Mouse (Mus musculus) limb, embryonic 15.5 days (tissue): ENCODE measurements at regions not wholly inside any gene's neighbourhood (a gene's known extent, or its start where the extent isn't known, plus 50 kb on each side); places are given as distances from the start of the nearest gene placed in this dataset.

Experiments used
- ATAC-seq: fragments of 200-750 bp; cut with Nextera tagmentation; 2 replicates; pipeline ENCODE4 v1.8.0; 2017; ENCODE audit warnings: low read depth, moderate TSS enrichment; ENCODE audit not compliant: insufficient number of reproducible peaks, low FRiP score, low TSS enrichment
- H3K27ac ChIP-seq: fragments of 300-500 bp; sonication (generic); 2 replicates; pipeline ENCODE4 v1.5.1; 2015; ENCODE audit warnings: moderate library complexity, mild to moderate bottlenecking, inconsistent platforms
- H3K27me3 ChIP-seq: fragments of 300-500 bp; sonication (generic); 2 replicates; pipeline ENCODE4 v1.6.1; 2015; ENCODE audit warnings: inconsistent platforms
- H3K36me3 ChIP-seq: fragments of 300-500 bp; sonication (generic); 2 replicates; pipeline ENCODE4 v1.6.1; 2015; ENCODE audit warnings: inconsistent platforms
- H3K4me1 ChIP-seq: fragments of 300-500 bp; sonication (generic); 2 replicates; pipeline ENCODE4 v1.6.1; 2015; ENCODE audit warnings: inconsistent platforms
- H3K4me2 ChIP-seq: fragments of 300-500 bp; sonication (generic); 2 replicates; pipeline ENCODE4 v1.6.1; 2015; ENCODE audit warnings: mild to moderate bottlenecking, inconsistent platforms
- H3K4me3 ChIP-seq: fragments of 300-500 bp; sonication (generic); 2 replicates; pipeline ENCODE4 v1.5.1; 2015; ENCODE audit warnings: mild to moderate bottlenecking, inconsistent platforms
- H3K9ac ChIP-seq: fragments of 300-500 bp; sonication (generic); 2 replicates; pipeline ENCODE4 v1.6.1; 2015; ENCODE audit warnings: inconsistent platforms
- H3K9me3 ChIP-seq: fragments of 300-500 bp; sonication (generic); 2 replicates; pipeline ENCODE4 v1.6.1; 2016; ENCODE audit warnings: inconsistent platforms
- WGBS: fragments of 180-500 bp; shearing (Covaris S2); methylation state at CpG from one replicate; pipeline ENCODE4 v1.1.7; 2015; 5-methylcytosine and 5-hydroxymethylcytosine counted together

- H3K4me1 ChIP-seq, result no peaks in the 10 kb centered on the region
- H3K4me3 ChIP-seq, result no peak overlapping the region
- H3K27ac ChIP-seq, result no peak overlapping the region
- no peaks in the 10 kb centered on the region for H3K9me3 ChIP-seq
- H3K4me2 ChIP-seq, result no peak overlapping the region
- no peak for ATAC-seq
- WGBS, result 64% methylated on average over 12 of the region's 12 CpGs
- H3K9ac ChIP-seq, result no peak overlapping the region
- H3K36me3 ChIP-seq, result no peaks in the 10 kb centered on the region
- H3K27me3 ChIP-seq, result no peaks in the 10 kb centered on the region
Measured at GRCm38 (mm10) chr12:25167504-25168212, 70.7 kb upstream of the Id2 start.

DNA sequence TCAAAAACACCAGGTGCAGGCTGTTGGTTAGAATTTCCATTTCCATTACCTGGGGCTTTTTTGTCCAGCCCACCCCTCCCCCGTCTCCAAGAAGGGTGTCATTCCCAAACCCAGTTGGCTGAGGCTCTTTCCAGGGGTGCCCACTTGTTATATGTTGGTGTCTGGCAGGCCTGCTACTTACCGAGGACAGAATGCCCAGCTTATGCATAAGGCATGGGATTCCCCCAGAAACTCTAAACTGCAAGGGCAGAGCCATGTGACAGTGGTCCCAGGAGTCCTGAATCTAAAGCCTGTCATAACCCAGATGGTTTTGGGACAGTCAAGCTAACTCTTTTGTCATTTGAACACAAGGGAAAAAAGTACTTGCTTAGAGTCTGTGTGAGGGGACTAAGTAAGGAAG, 69.6 kb upstream of the Id2 start:
- no peak for ATAC-seq
- H3K27ac ChIP-seq, result no peak overlapping the region

GRCm38 (mm10) chr12:25165650-25166049, 68.7 kb upstream of the Id2 start:
- H3K4me1 ChIP-seq, result 0 out of 2 replicates have a peak, but pooled peaks cover 4% of the 10 kb centered on the region
- 76% methylated on average over 3 of the region's 3 CpGs for WGBS
- ATAC-seq, result no peak
- H3K27me3 ChIP-seq, result no peaks in the 10 kb centered on the region
- H3K36me3 ChIP-seq, result no peaks in the 10 kb centered on the region
- H3K4me2 ChIP-seq, result no peak overlapping the region
- H3K27ac ChIP-seq, result no peak overlapping the region
- H3K9ac ChIP-seq, result no peak overlapping the region
- no peaks in the 10 kb centered on the region for H3K9me3 ChIP-seq
- H3K4me3 ChIP-seq, result no peak overlapping the region

More for the DNA sequence above, 69.6 kb upstream of the Id2 start:
- Histone ChIP-seq H3K36me3 (no peaks in the 10 kb centered on the region), H3K4me2 (no peak overlapping the region), H3K4me1 (0 out of 2 replicates have a peak, but pooled peaks cover 4% of the 10 kb centered on the region), H3K9ac (no peak overlapping the region), H3K4me3 (no peak overlapping the region), H3K27me3 (no peaks in the 10 kb centered on the region), H3K9me3 (no peaks in the 10 kb centered on the region)
- 67% methylated on average over 2 of the region's 2 CpGs for WGBS

- Histone ChIP-seq H3K4me3 (no peak overlapping the region), H3K9me3 (no peaks in the 10 kb centered on the region), H3K4me1 (0 out of 2 replicates have a peak, but pooled peaks cover 4% of the 10 kb centered on the region), H3K27ac (no peak overlapping the region), H3K9ac (no peak overlapping the region), H3K27me3 (no peaks in the 10 kb centered on the region), H3K36me3 (no peaks in the 10 kb centered on the region), H3K4me2 (no peak overlapping the region)
- 68% methylated on average over 1 of the region's 1 CpGs for WGBS
- no peak for ATAC-seq
Measured at GRCm38 (mm10) chr12:25164724-25165123, 67.8 kb upstream of the Id2 start.

DNA sequence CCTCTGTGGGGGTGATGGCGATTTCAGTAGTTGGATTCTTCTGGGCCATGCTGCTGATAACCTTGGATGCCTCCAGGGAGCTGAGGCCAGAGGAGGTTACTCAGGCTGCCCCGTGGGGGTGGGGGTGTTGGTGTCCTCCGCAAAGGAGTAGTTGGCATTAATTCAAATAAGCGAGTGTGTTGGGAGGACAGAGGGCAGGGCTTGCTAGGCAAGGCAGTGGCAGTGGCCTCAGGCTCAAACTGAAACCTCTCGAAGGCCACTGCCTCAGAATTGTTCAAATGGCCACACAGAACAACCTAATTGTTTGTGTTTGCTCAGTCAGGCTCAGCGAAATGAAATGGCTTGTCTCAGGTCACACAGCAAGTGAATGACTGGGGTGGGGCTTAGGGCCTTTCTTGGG, 66.6 kb upstream of the Id2 start:
- no peaks in the 10 kb centered on the region for H3K9me3 ChIP-seq
- no peaks in the 10 kb centered on the region for H3K27me3 ChIP-seq
- ATAC-seq, result no peak

GRCm38 (mm10) chr12:25162843-25163242, 65.9 kb upstream of the Id2 start:
- Histone ChIP-seq H3K36me3 (no peaks in the 10 kb centered on the region), H3K9ac (no peak overlapping the region), H3K9me3 (no peaks in the 10 kb centered on the region), H3K27ac (no peak overlapping the region), H3K4me2 (no peak overlapping the region), H3K4me1 (peaks cover 4% of the 10 kb centered on the region; the same call in 1 of the 2 replicates), H3K4me3 (no peak overlapping the region), H3K27me3 (no peaks in the 10 kb centered on the region)
- WGBS, result 85% methylated on average over 6 of the region's 6 CpGs
- ATAC-seq, result no peak

More for the DNA sequence above, 66.6 kb upstream of the Id2 start:
- Histone ChIP-seq H3K4me1 (peaks cover 4% of the 10 kb centered on the region; the same call in 1 of the 2 replicates), H3K4me2 (no peak overlapping the region), H3K36me3 (no peaks in the 10 kb centered on the region), H3K27ac (no peak overlapping the region), H3K4me3 (no peak overlapping the region), H3K9ac (no peak overlapping the region)
- WGBS, result 45% methylated on average over 6 of the region's 6 CpGs

- 73% methylated on average over 6 of the region's 6 CpGs for WGBS
- peaks cover 4% of the 10 kb centered on the region; the same call in 1 of the 2 replicates for H3K4me1 ChIP-seq
Measured at GRCm38 (mm10) chr12:25161939-25162338, 65.0 kb upstream of the Id2 start.

GRCm38 (mm10) chr12:25160990-25161843, 64.3 kb upstream of the Id2 start:
- H3K9me3 ChIP-seq, result no peaks in the 10 kb centered on the region
- peaks cover 4% of the 10 kb centered on the region; the same call in 1 of the 2 replicates for H3K4me1 ChIP-seq
- H3K36me3 ChIP-seq, result no peaks in the 10 kb centered on the region
- WGBS, result 61% methylated on average over 15 of the region's 15 CpGs
- H3K27ac ChIP-seq, result no peak overlapping the region
- H3K4me3 ChIP-seq, result no peak overlapping the region
- H3K9ac ChIP-seq, result no peak overlapping the region
- no peaks in the 10 kb centered on the region for H3K27me3 ChIP-seq
- no peak for ATAC-seq
- H3K4me2 ChIP-seq, result no peak overlapping the region

More at GRCm38 (mm10) chr12:25161939-25162338, 65.0 kb upstream of the Id2 start:
- Histone ChIP-seq H3K4me2 (no peak overlapping the region), H3K4me3 (no peak overlapping the region), H3K27ac (no peak overlapping the region), H3K27me3 (no peaks in the 10 kb centered on the region), H3K36me3 (no peaks in the 10 kb centered on the region), H3K9me3 (no peaks in the 10 kb centered on the region), H3K9ac (no peak overlapping the region)
- no peak for ATAC-seq

GRCm38 (mm10) chr12:25159091-25159490, 62.2 kb upstream of the Id2 start:
- no peak overlapping the region for H3K4me3 ChIP-seq
- 83% methylated on average over 6 of the region's 6 CpGs for WGBS
- H3K9ac ChIP-seq, result no peak overlapping the region
- H3K4me1 ChIP-seq, result peaks cover 4% of the 10 kb centered on the region; the same call in 1 of the 2 replicates
- H3K27ac ChIP-seq, result no peak overlapping the region
- no peaks in the 10 kb centered on the region for H3K9me3 ChIP-seq
- H3K27me3 ChIP-seq, result no peaks in the 10 kb centered on the region
- H3K36me3 ChIP-seq, result no peaks in the 10 kb centered on the region
- no peak for ATAC-seq
- no peak overlapping the region for H3K4me2 ChIP-seq

- peaks cover 4% of the 10 kb centered on the region; the same call in 1 of the 2 replicates for H3K4me1 ChIP-seq
- no peaks in the 10 kb centered on the region for H3K36me3 ChIP-seq
- no peak overlapping the region for H3K4me3 ChIP-seq
- WGBS, result 69% methylated on average over 5 of the region's 5 CpGs
- no peak for ATAC-seq
- H3K9ac ChIP-seq, result no peak overlapping the region
- H3K27me3 ChIP-seq, result no peaks in the 10 kb centered on the region
- no peak overlapping the region for H3K4me2 ChIP-seq
- H3K9me3 ChIP-seq, result no peaks in the 10 kb centered on the region
- H3K27ac ChIP-seq, result no peak overlapping the region
Measured at GRCm38 (mm10) chr12:25157238-25157637, 60.3 kb upstream of the Id2 start.

DNA sequence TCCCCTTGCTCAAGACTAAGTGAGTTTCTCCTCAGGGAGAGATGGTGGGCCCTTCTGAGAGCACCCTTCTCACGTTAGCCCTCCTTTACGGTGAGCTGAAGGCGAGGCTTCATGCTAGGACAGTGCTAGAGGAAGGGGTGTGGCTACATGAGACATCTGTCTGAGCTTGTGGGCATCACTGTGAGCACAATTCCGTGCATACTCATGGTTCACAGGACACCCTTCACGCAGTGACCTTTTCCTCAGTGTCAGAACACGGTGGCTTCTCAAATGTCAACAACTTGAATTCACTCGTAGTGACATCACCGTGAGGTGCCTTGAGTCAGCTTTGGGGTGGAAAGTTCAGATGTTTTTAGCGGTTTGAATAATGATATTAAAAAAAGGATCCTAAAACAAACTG, 58.5 kb upstream of the Id2 start:
- no peak overlapping the region for H3K27ac ChIP-seq
- H3K9me3 ChIP-seq, result no peaks in the 10 kb centered on the region
- H3K9ac ChIP-seq, result no peak overlapping the region
- ATAC-seq, result no peak
- H3K4me2 ChIP-seq, result no peak overlapping the region
- no peak overlapping the region for H3K4me3 ChIP-seq
- no peaks in the 10 kb centered on the region for H3K36me3 ChIP-seq
- WGBS, result 56% methylated on average over 9 of the region's 9 CpGs
- no peaks in the 10 kb centered on the region for H3K27me3 ChIP-seq
- no peaks in the 10 kb centered on the region; the same call in 1 of the 2 replicates for H3K4me1 ChIP-seq

DNA sequence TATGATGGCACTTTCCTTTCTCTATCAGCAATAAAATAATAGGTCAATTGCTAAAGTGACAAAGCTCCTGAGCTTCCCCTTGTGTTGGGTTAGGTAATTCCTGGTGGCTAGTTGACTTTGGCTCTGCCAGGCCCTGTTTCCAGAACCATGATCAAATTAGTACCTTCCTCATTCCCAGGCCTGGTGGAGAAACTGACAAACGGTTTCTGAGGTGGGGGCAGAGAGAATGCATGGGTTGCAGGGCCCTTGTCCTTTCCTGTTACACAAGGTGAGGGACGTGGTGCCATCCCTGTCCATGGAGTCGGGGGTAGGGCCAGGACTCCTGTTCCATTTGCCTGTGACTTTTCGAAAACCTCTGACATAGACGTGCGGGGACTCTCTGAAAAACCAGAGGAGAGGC, 51.2 kb upstream of the Id2 start:
- Histone ChIP-seq H3K9me3 (no peaks in the 10 kb centered on the region), H3K36me3 (no peaks in the 10 kb centered on the region), H3K4me1 (0 out of 2 replicates have a peak, but pooled peaks cover 4% of the 10 kb centered on the region), H3K9ac (no peak overlapping the region), H3K4me3 (no peak overlapping the region), H3K27ac (no peak overlapping the region), H3K4me2 (no peak overlapping the region), H3K27me3 (no peaks in the 10 kb centered on the region)
- 76% methylated on average over 6 of the region's 6 CpGs for WGBS
- no peak for ATAC-seq
